Mouse (Mus musculus) lung, postnatal 0 days (tissue): ENCODE data around the gene Mansc4. TPM values are rescaled to one million over a fixed set of nuclear protein-coding genes. Genes with fewer than 3 reads are reported as not detected.

Experiments
- ATAC-seq: fragments of 200-750 bp; cut with Nextera tagmentation; 2 replicates; pipeline ENCODE4 v1.8.0; 2017; ENCODE audit warnings: moderate library complexity
- DNase-seq: peaks from one replicate; pipeline ENCODE4 v3.0.0-alpha.2; 2016; ENCODE audit warnings: low spot score
- H3K27ac ChIP-seq: fragments of 300-500 bp; sonication (generic); 2 replicates; pipeline ENCODE4 v1.5.1; 2014; ENCODE audit warnings: antibody characterized with exemption, mild to moderate bottlenecking, low read length, mixed read lengths
- H3K27me3 ChIP-seq: fragments of 300-500 bp; sonication (generic); replicated peaks from 2 replicates; pipeline ENCODE4 v1.6.1; 2014; ENCODE audit warnings: low read length, mixed read lengths; ENCODE audit not compliant: insufficient read depth
- H3K36me3 ChIP-seq: fragments of 300-500 bp; sonication (generic); 2 replicates; pipeline ENCODE4 v1.6.1; 2014; ENCODE audit warnings: low read length, mixed read lengths; ENCODE audit not compliant: insufficient read depth
- H3K4me1 ChIP-seq: fragments of 300-500 bp; sonication (generic); 2 replicates; pipeline ENCODE4 v1.6.1; 2014; ENCODE audit warnings: antibody characterized with exemption, low read depth, low read length, mixed read lengths; ENCODE audit not compliant: insufficient read depth
- H3K4me2 ChIP-seq: fragments of 300-500 bp; sonication (generic); replicated peaks from 2 replicates; pipeline ENCODE4 v1.6.1; 2014; ENCODE audit warnings: low read depth, mild to moderate bottlenecking, low read length, moderate library complexity, mixed read lengths
- H3K4me3 ChIP-seq: fragments of 300-500 bp; sonication (generic); 2 replicates; pipeline ENCODE4 v1.5.1; 2014; ENCODE audit warnings: low read depth, low read length
- H3K9ac ChIP-seq: fragments of 300-500 bp; sonication (generic); replicated peaks from 2 replicates; pipeline ENCODE4 v1.6.1; 2014; ENCODE audit warnings: low read depth, mild to moderate bottlenecking
- H3K9me3 ChIP-seq: fragments of 300-500 bp; sonication (generic); 2 replicates; pipeline ENCODE4 v1.6.1; 2016; ENCODE audit warnings: low read length, mixed read lengths
- CTCF ChIP-seq: IDR thresholded peaks from 2 replicates; pipeline ENCODE4 v1.5.1; 2016; ENCODE audit warnings: antibody characterized with exemption, mild to moderate bottlenecking
- EP300 ChIP-seq: IDR thresholded peaks from 2 replicates; pipeline ENCODE4 v1.6.1; 2016; ENCODE audit warnings: antibody characterized with exemption, mild to moderate bottlenecking, control low read depth
- WGBS: fragments of 180-500 bp; shearing (Covaris S2); extraction: QIAGEN DNeasy Blood & Tissue Kit; methylation state at CpG from one replicate; pipeline ENCODE4 v1.1.7; 2014; 5-methylcytosine and 5-hydroxymethylcytosine counted together
- polyA plus RNA-seq: library from polyadenylated mRNA; unstranded; fragments of >200 nt; fragmentation: Nextera tagmentation; extraction: Ambion mirVana; gene quantifications from 2 replicates; pipeline ENCODE4 v1.2.1, GENCODE M21; 2015

The Mansc4 gene
- polyA plus RNA-seq, 1 experiment from 2014 or later = 3.6 TPM

GRCm38 (mm10) chr6:147055374-147055977 lies 31.4 kb downstream of the Mansc4 start:
- H3K4me1 ChIP-seq = no peaks in the 10 kb centered on the region
- H3K9ac ChIP-seq = no peak overlapping the region
- no peak overlapping the region for H3K4me3 ChIP-seq
- H3K27me3 ChIP-seq = no peaks in the 10 kb centered on the region
- 88% methylated on average over 10 of the region's 10 CpGs for WGBS
- no peak for DNase-seq
- no peak for ATAC-seq
- peaks cover 12% of the 10 kb centered on the region; the same call in 1 of the 2 replicates for H3K36me3 ChIP-seq
- no peaks in the 10 kb centered on the region for H3K9me3 ChIP-seq
- H3K4me2 ChIP-seq = no peak overlapping the region
- H3K27ac ChIP-seq = no peak overlapping the region
- TF ChIP-seq CTCF (no peak), EP300 (no peak)

- Histone ChIP-seq H3K9me3 (no peaks in the 10 kb centered on the region), H3K4me3 (no peak overlapping the region), H3K4me1 (no peaks in the 10 kb centered on the region), H3K4me2 (no peak overlapping the region), H3K36me3 (peaks cover 12% of the 10 kb centered on the region; the same call in 1 of the 2 replicates), H3K27me3 (no peaks in the 10 kb centered on the region), H3K27ac (no peak overlapping the region), H3K9ac (no peak overlapping the region)
- no peak for TF ChIP-seq CTCF
- TF ChIP-seq EP300 = no peak
- no peak for ATAC-seq
- WGBS = 92% methylated on average over 19 of the region's 19 CpGs
- no peak for DNase-seq
Observed at GRCm38 (mm10) chr6:147053785-147054646, 32.8 kb downstream of the Mansc4 start.

DNA sequence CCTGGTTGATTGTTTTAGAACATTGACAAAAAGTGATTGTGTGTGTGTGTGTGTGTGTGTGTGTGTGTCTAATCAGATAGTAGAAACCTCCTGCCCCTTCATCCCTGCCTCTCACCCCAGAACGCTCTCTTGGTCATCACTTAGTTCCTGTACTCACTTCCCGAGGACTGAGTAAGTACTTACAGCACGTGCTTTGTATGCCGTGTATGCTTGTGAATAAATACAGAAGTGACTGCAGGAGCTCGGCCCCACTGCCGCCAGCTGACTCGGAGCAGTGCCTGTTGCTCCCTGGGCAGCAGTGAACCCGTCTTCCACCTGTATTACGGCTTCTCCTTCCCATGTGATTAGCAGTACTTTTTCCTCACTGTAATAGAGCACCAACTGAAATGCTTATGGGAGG lies 34.4 kb downstream of the Mansc4 start:
- Histone ChIP-seq H3K4me2 (no peak overlapping the region), H3K9ac (no peak overlapping the region), H3K27me3 (no peaks in the 10 kb centered on the region), H3K9me3 (no peaks in the 10 kb centered on the region), H3K4me1 (no peaks in the 10 kb centered on the region), H3K27ac (no peak overlapping the region), H3K4me3 (no peak overlapping the region), H3K36me3 (peaks cover 20% of the 10 kb centered on the region)
- DNase-seq (no peak), ATAC-seq (no peak)
- WGBS = 83% methylated on average over 9 of the region's 9 CpGs
- TF ChIP-seq CTCF (no peak), EP300 (no peak)

DNA sequence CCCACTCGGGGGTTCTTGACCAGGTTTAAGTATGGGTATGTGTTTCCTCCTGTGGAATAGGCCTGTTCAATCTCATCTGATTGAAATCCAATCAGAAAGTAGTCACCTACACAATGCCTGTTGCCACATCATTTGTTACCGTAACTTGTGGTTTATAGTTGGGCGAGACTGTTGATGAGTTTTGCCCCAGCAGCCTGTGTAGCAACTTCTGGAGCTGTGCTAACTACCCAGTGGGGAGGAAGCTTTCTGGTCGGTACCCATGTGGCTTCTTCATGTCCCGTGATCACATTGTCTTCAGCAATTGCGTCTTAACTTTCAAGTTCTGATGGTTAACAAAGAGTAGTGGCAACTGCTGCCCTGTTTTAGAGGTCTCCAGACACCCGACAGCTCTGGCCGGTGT lies 35.2 kb downstream of the Mansc4 start:
- ATAC-seq (no peak), DNase-seq (no peak)
- 93% methylated on average over 8 of the region's 8 CpGs for whole genome bisulfite sequencing
- H3K9ac ChIP-seq = no peak overlapping the region
- no peaks in the 10 kb centered on the region for H3K4me1 ChIP-seq
- no peaks in the 10 kb centered on the region for H3K27me3 ChIP-seq
- H3K4me2 ChIP-seq = no peak overlapping the region
- H3K36me3 ChIP-seq = peaks cover 19% of the 10 kb centered on the region
- TF ChIP-seq EP300 = no peak
- TF ChIP-seq CTCF = no peak
- H3K9me3 ChIP-seq = no peaks in the 10 kb centered on the region
- no peak overlapping the region for H3K4me3 ChIP-seq
- H3K27ac ChIP-seq = no peak overlapping the region

GRCm38 (mm10) chr6:147049239-147049805 lies 37.5 kb downstream of the Mansc4 start:
- no peak overlapping the region for H3K4me3 ChIP-seq
- H3K36me3 ChIP-seq = peaks cover 15% of the 10 kb centered on the region; the same call in 1 of the 2 replicates
- no peaks in the 10 kb centered on the region for H3K9me3 ChIP-seq
- H3K4me1 ChIP-seq = peaks cover under 1% of the 10 kb centered on the region; the same call in 1 of the 2 replicates
- no peak for ATAC-seq
- WGBS = 97% methylated on average over 13 of the region's 13 CpGs
- H3K27ac ChIP-seq = no peak overlapping the region
- no peak for DNase-seq
- TF ChIP-seq CTCF (no peak), EP300 (no peak)
- no peak overlapping the region for H3K9ac ChIP-seq
- H3K27me3 ChIP-seq = no peaks in the 10 kb centered on the region
- no peak overlapping the region for H3K4me2 ChIP-seq

DNA sequence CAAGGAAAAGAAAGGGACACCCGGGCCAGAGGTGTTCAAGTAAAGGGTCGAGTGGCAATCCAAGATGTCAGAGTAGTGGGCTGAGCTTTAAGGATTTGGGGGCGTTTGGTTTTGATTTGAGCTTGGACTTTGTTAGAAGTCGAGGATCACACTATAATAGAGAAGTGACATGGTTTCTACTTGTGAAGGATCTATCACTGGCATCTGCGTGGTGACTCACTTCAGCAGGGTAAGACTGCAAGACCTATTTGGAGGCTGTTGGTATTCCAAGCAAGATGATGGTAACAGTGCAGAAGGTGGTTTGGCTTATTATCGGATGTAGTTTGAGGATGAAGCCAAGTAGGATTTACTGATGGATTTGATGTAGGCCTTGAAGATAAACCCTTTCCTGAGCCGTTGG lies 43.2 kb downstream of the Mansc4 start:
- 44% methylated on average over 7 of the region's 7 CpGs for WGBS

More for the DNA sequence above, 43.2 kb downstream of the Mansc4 start:
- Histone ChIP-seq H3K4me1 (peaks cover 11% of the 10 kb centered on the region; the same call in 1 of the 2 replicates), H3K36me3 (peaks cover 7% of the 10 kb centered on the region; the same call in 1 of the 2 replicates), H3K4me2 (peak overlapping the region; percentile 75), H3K9me3 (no peaks in the 10 kb centered on the region), H3K4me3 (peak overlapping the region; percentile 89; the same call in 1 of the 2 replicates), H3K9ac (no peak overlapping the region), H3K27ac (no peak overlapping the region), H3K27me3 (no peaks in the 10 kb centered on the region)
- DNase-seq = no peak
- TF ChIP-seq EP300 = no peak
- TF ChIP-seq CTCF = no peak
- ATAC-seq = no peak
